Mouse (Mus musculus): ENCODE measurements around the gene Ppm1g.

Ppm1g gene

GRCm38 (mm10) chr5:31220448-31221303, at the start of gene Ppm1g:
Gene Ppm1g, minus strand, starts transcription at chr5:31220687.
- DNase-seq = peak; percentile 95 to 98

- no peak for DNase-seq
These were observed 47.2 kb upstream of the Ppm1g start for GRCm38 (mm10) chr5:31267686-31268085.

GRCm38 (mm10) chr5:31266101-31266500, 45.6 kb upstream of the Ppm1g start:
- peak; percentile 38 to 54 for DNase-seq

- DNase-seq = no peak
These were observed 37.1 kb upstream of the Ppm1g start for GRCm38 (mm10) chr5:31257616-31258015.

GRCm38 (mm10) chr5:31255971-31256370, 35.5 kb upstream of the Ppm1g start:
- DNase-seq = no peak

- no peak for DNase-seq
These were observed 34.9 kb upstream of the Ppm1g start for GRCm38 (mm10) chr5:31255381-31255780.

GRCm38 (mm10) chr5:31254901-31255300, 34.4 kb upstream of the Ppm1g start:
- no peak for DNase-seq

- no peak for DNase-seq
These were observed 34.0 kb upstream of the Ppm1g start for GRCm38 (mm10) chr5:31254452-31254851.

- DNase-seq = no peak
These were observed 33.3 kb upstream of the Ppm1g start for GRCm38 (mm10) chr5:31253806-31254205.

- no peak for DNase-seq
These were observed 32.5 kb upstream of the Ppm1g start for GRCm38 (mm10) chr5:31252795-31253545.

- DNase-seq = no peak
These were observed 31.7 kb upstream of the Ppm1g start for GRCm38 (mm10) chr5:31252151-31252550.

GRCm38 (mm10) chr5:31251541-31252101, 31.1 kb upstream of the Ppm1g start, which contains the start of gene Krtcap3:
Gene Krtcap3, plus strand, starts transcription at chr5:31251691.
- peak; percentile 22 to 42 for DNase-seq

GRCm38 (mm10) chr5:31250716-31251115, 30.2 kb upstream of the Ppm1g start:
- DNase-seq = no peak

- no peak for DNase-seq
These were observed 21.7 kb upstream of the Ppm1g start for GRCm38 (mm10) chr5:31242191-31242590.

- DNase-seq = no peak
These were observed 21.1 kb upstream of the Ppm1g start for GRCm38 (mm10) chr5:31241522-31242034.

GRCm38 (mm10) chr5:31240637-31241521, 20.4 kb upstream of the Ppm1g start, which contains the start of the genes Nrbp1 and Gm9970:
Gene Nrbp1, plus strand, starts transcription at chr5:31240864.
Gene Gm9970, minus strand, starts transcription at chr5:31241232.
- DNase-seq = peak; percentile 96 to 97

- no peak for DNase-seq
These were observed 6.2 kb upstream of the Ppm1g start for GRCm38 (mm10) chr5:31226641-31227040.

- no peak for DNase-seq
These were observed 2.2 kb upstream of the Ppm1g start for GRCm38 (mm10) chr5:31222696-31223095.

GRCm38 (mm10) chr5:31221304-31221945, 938 bp upstream of the Ppm1g start:
- DNase-seq = peak in 1 of 2 experiments; percentile 24

- DNase-seq = peak in 1 of 2 experiments; percentile 46
These were observed 508 bp downstream of the Ppm1g start for GRCm38 (mm10) chr5:31219911-31220447.

GRCm38 (mm10) chr5:31219474-31219873, 1.0 kb downstream of the Ppm1g start:
- no peak for DNase-seq

Measured in cerebellum, adult 18-20 months (tissue).